ENCODE assay signal across 17 mouse cellular contexts in genomic region chr5:149577449-149577848, GRCm38 (mm10). TPM values are rescaled to one million over a fixed set of nuclear protein-coding genes. Genes with fewer than 3 reads are reported as not detected.
DNase-seq lines count a peak whose midpoint lies in the region; ATAC-seq lines count a peak whose summit lies in the region.
"Had no signal": no experiment of that assay in that cellular context is flagged by ENCODE, and none has a peak within 500 bp of the region (broad histone marks: within the 10 kb centered on the region; RNA-seq: fewer than 3 reads in every experiment).

No protein-coding gene starts in this region.

- no peaks in the 10 kb centered on the region for H3K9me3 ChIP-seq in hindbrain, embryonic 10.5 days
- no peaks in the 10 kb centered on the region for H3K9me3 ChIP-seq in hindbrain, embryonic 14.5 days (ENCODE audit: control insufficient read depth, low read length)
- no peaks in the 10 kb centered on the region for H3K9me3 ChIP-seq in forebrain, embryonic 13.5 days (replicated peaks)
- H3K9me3 ChIP-seq in hindbrain, embryonic 15.5 days, result no peaks in the 10 kb centered on the region
- H3K9me3 ChIP-seq in midbrain, embryonic 15.5 days, result no peaks in the 10 kb centered on the region
- H3K9me3 ChIP-seq: heart, embryonic 12.5 days; kidney, embryonic 15.5 days had no signal

- intact Hi-C loops in left cerebral cortex, postnatal 36 days (cut with DNase I), result no loop called here

- 32% methylated on average over 10 of the region's 10 CpGs for WGBS in hindbrain, embryonic 10.5 days
- 24% methylated on average over 10 of the region's 10 CpGs for WGBS in hindbrain, embryonic 14.5 days
- WGBS in forebrain, embryonic 13.5 days, result 28% methylated on average over 10 of the region's 10 CpGs
- 26% methylated on average over 10 of the region's 10 CpGs for WGBS in hindbrain, embryonic 15.5 days
- 26% methylated on average over 10 of the region's 10 CpGs for WGBS in midbrain, embryonic 15.5 days

- no peak for ATAC-seq in hindbrain, embryonic 14.5 days (ENCODE audit: low FRiP score)
- ATAC-seq in forebrain, embryonic 13.5 days, result peak; percentile 38; the same call in 1 of the 2 replicates
- no peak; the same call in 1 of the 2 replicates for ATAC-seq in hindbrain, embryonic 15.5 days (ENCODE audit: low FRiP score, low read depth)
- no peak for ATAC-seq in midbrain, embryonic 15.5 days (replicated peaks)
- ATAC-seq: Patski had no signal

- DNase-seq in hindbrain, embryonic 10.5 days (ENCODE audit: low spot score), result no peak
- DNase-seq in hindbrain, embryonic 14.5 days (ENCODE audit: low spot score), result no peak
- no peak for DNase-seq in left cerebral cortex, postnatal 36 days (ENCODE audit: low spot score in 2 of 2)
- DNase-seq in adrenal gland, adult 2 months, result no peak
- DNase-seq in cerebellum, adult 9-10 months, result no peak
- DNase-seq: B cell, adult 2 months; cerebellum, adult 11-12 months; lung, adult 2 months; thymus, postnatal 4 days had no signal

- no peaks in the 10 kb centered on the region for H3K27me3 ChIP-seq in hindbrain, embryonic 10.5 days (ENCODE audit: insufficient read depth, poor library complexity, severe bottlenecking)
- H3K27me3 ChIP-seq in hindbrain, embryonic 14.5 days (ENCODE audit: control insufficient read depth, insufficient read depth, low read length), result no peaks in the 10 kb centered on the region
- H3K27me3 ChIP-seq in forebrain, embryonic 13.5 days, result 0 out of 2 replicates have a peak, but pooled peaks cover 3% of the 10 kb centered on the region
- H3K27me3 ChIP-seq in hindbrain, embryonic 15.5 days, result no peaks in the 10 kb centered on the region
- no peaks in the 10 kb centered on the region for H3K27me3 ChIP-seq in midbrain, embryonic 15.5 days (replicated peaks)
- H3K27me3 ChIP-seq: heart, embryonic 12.5 days; kidney, embryonic 15.5 days; Patski had no signal

- peaks cover 15% of the 10 kb centered on the region for H3K4me1 ChIP-seq in hindbrain, embryonic 10.5 days (replicated peaks)
- H3K4me1 ChIP-seq in hindbrain, embryonic 14.5 days (replicated peaks; ENCODE audit: control insufficient read depth, insufficient read depth, low read length), result peaks cover 13% of the 10 kb centered on the region; the same call in 1 of the 2 replicates
- H3K4me1 ChIP-seq in forebrain, embryonic 13.5 days, result peaks cover 18% of the 10 kb centered on the region
- H3K4me1 ChIP-seq in hindbrain, embryonic 15.5 days (replicated peaks), result peaks cover 12% of the 10 kb centered on the region
- H3K4me1 ChIP-seq in midbrain, embryonic 15.5 days, result peaks cover 11% of the 10 kb centered on the region

- no peak overlapping the region for H3K9ac ChIP-seq in hindbrain, embryonic 14.5 days
- 0 out of 2 replicates have a peak overlapping the region, but pooled peaks have one; percentile 1 for H3K9ac ChIP-seq in forebrain, embryonic 13.5 days
- no peak overlapping the region for H3K9ac ChIP-seq in hindbrain, embryonic 15.5 days
- H3K9ac ChIP-seq in midbrain, embryonic 15.5 days, result no peak overlapping the region
- H3K9ac ChIP-seq: heart, embryonic 12.5 days; kidney, embryonic 15.5 days had no signal

- no peak overlapping the region for H3K4me3 ChIP-seq in hindbrain, embryonic 10.5 days
- no peak overlapping the region for H3K4me3 ChIP-seq in hindbrain, embryonic 14.5 days (replicated peaks; ENCODE audit: low read length)
- H3K4me3 ChIP-seq in forebrain, embryonic 13.5 days, result no peak overlapping the region
- no peak overlapping the region for H3K4me3 ChIP-seq in hindbrain, embryonic 15.5 days
- H3K4me3 ChIP-seq in midbrain, embryonic 15.5 days, result no peak overlapping the region
- H3K4me3 ChIP-seq: heart, embryonic 12.5 days; kidney, embryonic 15.5 days had no signal

- peak overlapping the region; percentile 41 for H3K27ac ChIP-seq in hindbrain, embryonic 10.5 days
- no peak overlapping the region for H3K27ac ChIP-seq in hindbrain, embryonic 14.5 days
- peak overlapping the region; percentile 21; the same call in 1 of the 2 replicates for H3K27ac ChIP-seq in forebrain, embryonic 13.5 days
- H3K27ac ChIP-seq in hindbrain, embryonic 15.5 days (replicated peaks), result peak overlapping the region; percentile 46; the same call in 1 of the 2 replicates
- H3K27ac ChIP-seq in midbrain, embryonic 15.5 days, result peak overlapping the region; percentile 58
- H3K27ac ChIP-seq: kidney, embryonic 15.5 days; macrophage had no signal

- no peaks in the 10 kb centered on the region for H3K36me3 ChIP-seq in hindbrain, embryonic 10.5 days
- H3K36me3 ChIP-seq in hindbrain, embryonic 14.5 days (replicated peaks; ENCODE audit: control insufficient read depth, insufficient read depth), result no peaks in the 10 kb centered on the region
- no peaks in the 10 kb centered on the region for H3K36me3 ChIP-seq in forebrain, embryonic 13.5 days (ENCODE audit: poor library complexity, severe bottlenecking)
- no peaks in the 10 kb centered on the region for H3K36me3 ChIP-seq in hindbrain, embryonic 15.5 days
- H3K36me3 ChIP-seq in midbrain, embryonic 15.5 days (replicated peaks), result no peaks in the 10 kb centered on the region
- H3K36me3 ChIP-seq: heart, embryonic 12.5 days; kidney, embryonic 15.5 days had no signal

- H3K4me2 ChIP-seq in hindbrain, embryonic 14.5 days (replicated peaks), result no peak overlapping the region
- H3K4me2 ChIP-seq in forebrain, embryonic 13.5 days, result no peak overlapping the region
- H3K4me2 ChIP-seq in hindbrain, embryonic 15.5 days, result no peak overlapping the region
- no peak overlapping the region for H3K4me2 ChIP-seq in midbrain, embryonic 15.5 days
- H3K4me2 ChIP-seq: heart, embryonic 12.5 days; kidney, embryonic 15.5 days had no signal

RNA-seq across cellular contexts. Expression of gene Wdr95, which starts 49.0 kb away (rescaled TPM):
- 0.08 TPM in 1 of 2 replicates, not detected in the other for polyA plus RNA-seq in hindbrain, embryonic 10.5 days (2016; fragmentation: Nextera tagmentation; extraction: Ambion mirVana)
- polyA plus RNA-seq in hindbrain, embryonic 14.5 days (2014; fragmentation: Nextera tagmentation; extraction: Ambion mirVana), result 0.36 TPM in 1 of 2 replicates, not detected in the other
- polyA plus RNA-seq in forebrain, embryonic 13.5 days (2015; fragmentation: Nextera tagmentation; extraction: Ambion mirVana), result 0.41 and 0.68 TPM in 2 replicates
- 0.13 and 0.43 TPM in 2 replicates for polyA plus RNA-seq in hindbrain, embryonic 15.5 days (2015; fragmentation: Nextera tagmentation; extraction: Ambion mirVana)
- 0.14 and 0.27 TPM in 2 replicates for polyA plus RNA-seq in midbrain, embryonic 15.5 days (2015; fragmentation: Nextera tagmentation; extraction: Ambion mirVana)
- total RNA-seq in left cerebral cortex, postnatal 36 days (2021), result 1 to 10 TPM in 1 of 2 experiments, under 1 TPM in 1; 0.91 to 1.7 TPM
- total RNA-seq in adrenal gland, adult 2 months (2021), result not detected
- polyA plus RNA-seq in adrenal gland, adult 2 months (2012; rRNA removed), result not detected in 2 replicates
- total RNA-seq: liver, adult 2 months had no signal
- polyA plus RNA-seq: kidney, embryonic 15.5 days; liver, adult 2 months; macrophage had no signal

RNA-seq across cellular contexts. Expression of gene Hsph1, which starts 58.7 kb away (rescaled TPM):
- 95.4 and 120 TPM in 2 replicates for polyA plus RNA-seq in hindbrain, embryonic 10.5 days (2016; fragmentation: Nextera tagmentation; extraction: Ambion mirVana)
- 99.4 and 117 TPM in 2 replicates for polyA plus RNA-seq in hindbrain, embryonic 14.5 days (2014; fragmentation: Nextera tagmentation; extraction: Ambion mirVana)
- 108 and 109 TPM in 2 replicates for polyA plus RNA-seq in forebrain, embryonic 13.5 days (2015; fragmentation: Nextera tagmentation; extraction: Ambion mirVana)
- 97.4 and 97.6 TPM in 2 replicates for polyA plus RNA-seq in hindbrain, embryonic 15.5 days (2015; fragmentation: Nextera tagmentation; extraction: Ambion mirVana)
- polyA plus RNA-seq in midbrain, embryonic 15.5 days (2015; fragmentation: Nextera tagmentation; extraction: Ambion mirVana), result 103 and 105 TPM in 2 replicates
- 100 to 1,000 TPM; 322 to 355 TPM for total RNA-seq in left cerebral cortex, postnatal 36 days (2021)
- total RNA-seq in adrenal gland, adult 2 months (2021), result 100 to 1,000 TPM; 116 to 371 TPM
- 5.1 and 23.5 TPM in 2 replicates for polyA plus RNA-seq in adrenal gland, adult 2 months (2012; rRNA removed)
